Mouse (Mus musculus) embryonic facial prominence, embryonic 14.5 days (tissue): ENCODE data around the gene Tmem178b. TPM values are rescaled to one million over a fixed set of nuclear protein-coding genes. Genes with fewer than 3 reads are reported as not detected.

Experiments used
- ATAC-seq: fragments of 200-750 bp; cut with Nextera tagmentation; 2 replicates; pipeline ENCODE4 v1.8.0; 2017; ENCODE audit warnings: low read depth, moderate number of reproducible peaks, moderate TSS enrichment
- DNase-seq: peaks from one replicate; pipeline ENCODE4 v3.0.0-alpha.2; 2015; ENCODE audit warnings: low spot score
- H3K27ac ChIP-seq: fragments of 300-500 bp; sonication (generic); replicated peaks from 2 replicates; pipeline ENCODE4 v1.5.1; 2014; ENCODE audit warnings: low read depth, mild to moderate bottlenecking, low read length, moderate library complexity
- H3K27me3 ChIP-seq: fragments of 300-500 bp; sonication (generic); replicated peaks from 2 replicates; pipeline ENCODE4 v1.6.1; 2014; ENCODE audit warnings: low read length; ENCODE audit not compliant: control insufficient read depth, insufficient read depth
- H3K36me3 ChIP-seq: fragments of 300-500 bp; sonication (generic); 2 replicates; pipeline ENCODE4 v1.6.1; 2014; ENCODE audit warnings: low read length, mixed read lengths; ENCODE audit not compliant: control insufficient read depth, insufficient read depth
- H3K4me1 ChIP-seq: fragments of 300-500 bp; sonication (generic); 2 replicates; pipeline ENCODE4 v1.6.1; 2014; ENCODE audit warnings: antibody characterized with exemption, low read length; ENCODE audit not compliant: control insufficient read depth, insufficient read depth
- H3K4me2 ChIP-seq: fragments of 300-500 bp; sonication (generic); 2 replicates; pipeline ENCODE4 v1.6.1; 2014; ENCODE audit warnings: low read depth, mild to moderate bottlenecking, low read length, moderate library complexity, mixed read lengths
- H3K4me3 ChIP-seq: fragments of 300-500 bp; sonication (generic); 2 replicates; pipeline ENCODE4 v1.5.1; 2014; ENCODE audit warnings: low read depth, mild to moderate bottlenecking, low read length
- H3K9ac ChIP-seq: fragments of 300-500 bp; sonication (generic); 2 replicates; pipeline ENCODE4 v1.6.1; 2014; ENCODE audit warnings: low read depth, mild to moderate bottlenecking, low read length, moderate library complexity, mixed read lengths
- H3K9me3 ChIP-seq: fragments of 300-500 bp; sonication (generic); 2 replicates; pipeline ENCODE4 v1.6.1; 2016; ENCODE audit warnings: low read length; ENCODE audit not compliant: control insufficient read depth
- WGBS: fragments of 180-500 bp; shearing (Covaris S2); extraction: QIAGEN DNeasy Blood & Tissue Kit; methylation state at CpG from one replicate; pipeline ENCODE4 v1.1.7; 2014; 5-methylcytosine and 5-hydroxymethylcytosine counted together
- polyA plus RNA-seq: library from polyadenylated mRNA; unstranded; fragments of >200 nt; fragmentation: Nextera tagmentation; extraction: Ambion mirVana; gene quantifications from 2 replicates; pipeline ENCODE4 v1.2.1, GENCODE M21; 2014

Tmem178b gene
- polyA plus RNA-seq, 1 experiment from 2014 or later, result 2.6 TPM

GRCm38 (mm10) chr6:39903845-39904244 lies 30.8 kb downstream of the Tmem178b start:
- WGBS, result 51% methylated on average over 11 of the region's 11 CpGs
- DNase-seq, result no peak
- no peak for ATAC-seq

GRCm38 (mm10) chr6:39914956-39915355 lies 41.9 kb downstream of the Tmem178b start:
- WGBS, result 21% methylated on average over 8 of the region's 8 CpGs
- Histone ChIP-seq H3K27ac (no peak overlapping the region), H3K36me3 (no peaks in the 10 kb centered on the region), H3K4me3 (no peak overlapping the region), H3K4me2 (no peak overlapping the region), H3K9me3 (no peaks in the 10 kb centered on the region), H3K4me1 (no peaks in the 10 kb centered on the region), H3K9ac (no peak overlapping the region), H3K27me3 (no peaks in the 10 kb centered on the region)
- ATAC-seq (no peak), DNase-seq (no peak)

More at GRCm38 (mm10) chr6:39903845-39904244, 30.8 kb downstream of the Tmem178b start:
- Histone ChIP-seq H3K4me1 (no peaks in the 10 kb centered on the region), H3K4me2 (no peak overlapping the region), H3K27ac (no peak overlapping the region), H3K36me3 (no peaks in the 10 kb centered on the region), H3K4me3 (no peak overlapping the region), H3K9me3 (no peaks in the 10 kb centered on the region), H3K27me3 (no peaks in the 10 kb centered on the region), H3K9ac (no peak overlapping the region)

- no peak for ATAC-seq
- no peak overlapping the region for H3K9ac ChIP-seq
- DNase-seq, result no peak
- no peaks in the 10 kb centered on the region for H3K4me1 ChIP-seq
- H3K4me2 ChIP-seq, result no peak overlapping the region
- no peak overlapping the region for H3K4me3 ChIP-seq
- WGBS, result 91% methylated on average over 2 of the region's 2 CpGs
- no peaks in the 10 kb centered on the region for H3K9me3 ChIP-seq
- no peaks in the 10 kb centered on the region for H3K36me3 ChIP-seq
- H3K27ac ChIP-seq, result no peak overlapping the region
- H3K27me3 ChIP-seq, result no peaks in the 10 kb centered on the region
Observed at GRCm38 (mm10) chr6:39915636-39916281, 42.7 kb downstream of the Tmem178b start.

GRCm38 (mm10) chr6:39916514-39916913 lies 43.4 kb downstream of the Tmem178b start:
- no peak overlapping the region for H3K4me3 ChIP-seq
- H3K4me2 ChIP-seq, result no peak overlapping the region
- no peaks in the 10 kb centered on the region for H3K4me1 ChIP-seq
- H3K27ac ChIP-seq, result no peak overlapping the region
- 81% methylated on average over 4 of the region's 4 CpGs for WGBS
- no peak overlapping the region for H3K9ac ChIP-seq
- DNase-seq, result no peak
- H3K27me3 ChIP-seq, result no peaks in the 10 kb centered on the region
- no peaks in the 10 kb centered on the region for H3K9me3 ChIP-seq
- ATAC-seq, result no peak
- no peaks in the 10 kb centered on the region for H3K36me3 ChIP-seq

- H3K27ac ChIP-seq, result no peak overlapping the region
- no peak overlapping the region for H3K4me2 ChIP-seq
- ATAC-seq, result no peak
- no peaks in the 10 kb centered on the region for H3K36me3 ChIP-seq
- no peaks in the 10 kb centered on the region for H3K9me3 ChIP-seq
- WGBS, result 38% methylated on average over 8 of the region's 8 CpGs
- H3K9ac ChIP-seq, result no peak overlapping the region
- H3K4me1 ChIP-seq, result no peaks in the 10 kb centered on the region
- no peak for DNase-seq
- no peak overlapping the region for H3K4me3 ChIP-seq
- H3K27me3 ChIP-seq, result no peaks in the 10 kb centered on the region
Observed at GRCm38 (mm10) chr6:39917242-39917641, 44.2 kb downstream of the Tmem178b start.

- ATAC-seq, result no peak
- WGBS, result 93% methylated on average over 6 of the region's 6 CpGs
- H3K36me3 ChIP-seq, result no peaks in the 10 kb centered on the region
Observed at GRCm38 (mm10) chr6:39917729-39918128, 44.7 kb downstream of the Tmem178b start.

GRCm38 (mm10) chr6:39919011-39919709 lies 46.1 kb downstream of the Tmem178b start:
- peak; percentile 22 for DNase-seq
- H3K9ac ChIP-seq, result no peak overlapping the region
- H3K27ac ChIP-seq, result no peak overlapping the region
- H3K4me3 ChIP-seq, result no peak overlapping the region
- no peak overlapping the region for H3K4me2 ChIP-seq
- no peak for ATAC-seq
- no peaks in the 10 kb centered on the region for H3K27me3 ChIP-seq
- H3K9me3 ChIP-seq, result no peaks in the 10 kb centered on the region
- H3K36me3 ChIP-seq, result no peaks in the 10 kb centered on the region
- WGBS, result 72% methylated on average over 6 of the region's 6 CpGs
- no peaks in the 10 kb centered on the region for H3K4me1 ChIP-seq

More at GRCm38 (mm10) chr6:39917729-39918128, 44.7 kb downstream of the Tmem178b start:
- Histone ChIP-seq H3K4me3 (no peak overlapping the region), H3K4me2 (no peak overlapping the region), H3K9ac (no peak overlapping the region), H3K27ac (no peak overlapping the region), H3K27me3 (no peaks in the 10 kb centered on the region), H3K9me3 (no peaks in the 10 kb centered on the region), H3K4me1 (no peaks in the 10 kb centered on the region)
- DNase-seq, result no peak

GRCm38 (mm10) chr6:39926442-39926841 lies 53.4 kb downstream of the Tmem178b start:
- DNase-seq (no peak), ATAC-seq (no peak)
- H3K4me3 ChIP-seq, result no peak overlapping the region
- no peaks in the 10 kb centered on the region for H3K27me3 ChIP-seq
- no peak overlapping the region for H3K9ac ChIP-seq
- H3K36me3 ChIP-seq, result no peaks in the 10 kb centered on the region
- no peak overlapping the region for H3K27ac ChIP-seq
- H3K4me1 ChIP-seq, result no peaks in the 10 kb centered on the region
- no peak overlapping the region for H3K4me2 ChIP-seq
- no peaks in the 10 kb centered on the region for H3K9me3 ChIP-seq
- 80% methylated on average over 10 of the region's 10 CpGs for WGBS

- H3K4me2 ChIP-seq, result no peak overlapping the region
- H3K4me3 ChIP-seq, result no peak overlapping the region
- H3K27me3 ChIP-seq, result no peaks in the 10 kb centered on the region
- ATAC-seq, result no peak
- WGBS, result 79% methylated on average over 3 of the region's 3 CpGs
- H3K27ac ChIP-seq, result no peak overlapping the region
- H3K9me3 ChIP-seq, result no peaks in the 10 kb centered on the region
- no peak for DNase-seq
- H3K9ac ChIP-seq, result no peak overlapping the region
- H3K4me1 ChIP-seq, result no peaks in the 10 kb centered on the region
- no peaks in the 10 kb centered on the region for H3K36me3 ChIP-seq
Observed at GRCm38 (mm10) chr6:39936590-39936989, 63.5 kb downstream of the Tmem178b start.
